Mouse (Mus musculus): Measurements from ENCODE around the gene Tacc3. TPM values are rescaled to one million over a fixed set of nuclear protein-coding genes. Genes with fewer than 3 reads are reported as not detected.

The Tacc3 gene
- polyA plus RNA-seq, 1 experiment from 2014 or later, result 232 TPM

GRCm38 (mm10) chr5:33703999-33704398 is 46.1 kb downstream of the Tacc3 start:
- DNase-seq (ENCODE audit: low spot score) (no peak), ATAC-seq (ENCODE audit: low FRiP score) (peak; percentile 15; the same call in 1 of the 2 replicates)
- WGBS, result 31% methylated on average over 8 of the region's 8 CpGs
- 0 out of 2 replicates have a peak, but pooled peaks cover 3% of the 10 kb centered on the region for H3K27me3 ChIP-seq (ENCODE audit: control insufficient read depth, insufficient read depth, low read length)
- H3K4me1 ChIP-seq (replicated peaks; ENCODE audit: control insufficient read depth, insufficient read depth, low read length), result peaks cover 26% of the 10 kb centered on the region
- no peak overlapping the region; the same call in 1 of the 2 replicates for H3K4me2 ChIP-seq (replicated peaks; ENCODE audit: low read depth, low read length)
- no peaks in the 10 kb centered on the region for H3K9me3 ChIP-seq (ENCODE audit: control insufficient read depth, low read length)
- H3K36me3 ChIP-seq (ENCODE audit: control insufficient read depth, insufficient read depth, low read length), result no peaks in the 10 kb centered on the region
- peak overlapping the region; percentile 84 for H3K27ac ChIP-seq (ENCODE audit: low read depth, low read length)
- H3K9ac ChIP-seq (ENCODE audit: low read depth, low read length), result no peak overlapping the region
- H3K4me3 ChIP-seq (ENCODE audit: low read depth, low read length), result no peak overlapping the region

GRCm38 (mm10) chr5:33704945-33705611 is 47.1 kb downstream of the Tacc3 start:
- DNase-seq (ENCODE audit: low spot score) (peak; percentile 79), ATAC-seq (ENCODE audit: low FRiP score) (peak; percentile 87)
- H3K4me1 ChIP-seq (replicated peaks; ENCODE audit: control insufficient read depth, insufficient read depth, low read length), result peaks cover 21% of the 10 kb centered on the region
- peak overlapping the region; percentile 84 for H3K27ac ChIP-seq (ENCODE audit: low read depth, low read length)
- no peak overlapping the region for H3K9ac ChIP-seq (ENCODE audit: low read depth, low read length)
- WGBS, result 2% methylated on average over 11 of the region's 11 CpGs
- no peaks in the 10 kb centered on the region for H3K9me3 ChIP-seq (ENCODE audit: control insufficient read depth, low read length)
- 0 out of 2 replicates have a peak, but pooled peaks cover 3% of the 10 kb centered on the region for H3K27me3 ChIP-seq (ENCODE audit: control insufficient read depth, insufficient read depth, low read length)
- peak overlapping the region; percentile 11 for H3K4me2 ChIP-seq (replicated peaks; ENCODE audit: low read depth, low read length)
- no peak overlapping the region for H3K4me3 ChIP-seq (ENCODE audit: low read depth, low read length)
- H3K36me3 ChIP-seq (ENCODE audit: control insufficient read depth, insufficient read depth, low read length), result no peaks in the 10 kb centered on the region

DNA sequence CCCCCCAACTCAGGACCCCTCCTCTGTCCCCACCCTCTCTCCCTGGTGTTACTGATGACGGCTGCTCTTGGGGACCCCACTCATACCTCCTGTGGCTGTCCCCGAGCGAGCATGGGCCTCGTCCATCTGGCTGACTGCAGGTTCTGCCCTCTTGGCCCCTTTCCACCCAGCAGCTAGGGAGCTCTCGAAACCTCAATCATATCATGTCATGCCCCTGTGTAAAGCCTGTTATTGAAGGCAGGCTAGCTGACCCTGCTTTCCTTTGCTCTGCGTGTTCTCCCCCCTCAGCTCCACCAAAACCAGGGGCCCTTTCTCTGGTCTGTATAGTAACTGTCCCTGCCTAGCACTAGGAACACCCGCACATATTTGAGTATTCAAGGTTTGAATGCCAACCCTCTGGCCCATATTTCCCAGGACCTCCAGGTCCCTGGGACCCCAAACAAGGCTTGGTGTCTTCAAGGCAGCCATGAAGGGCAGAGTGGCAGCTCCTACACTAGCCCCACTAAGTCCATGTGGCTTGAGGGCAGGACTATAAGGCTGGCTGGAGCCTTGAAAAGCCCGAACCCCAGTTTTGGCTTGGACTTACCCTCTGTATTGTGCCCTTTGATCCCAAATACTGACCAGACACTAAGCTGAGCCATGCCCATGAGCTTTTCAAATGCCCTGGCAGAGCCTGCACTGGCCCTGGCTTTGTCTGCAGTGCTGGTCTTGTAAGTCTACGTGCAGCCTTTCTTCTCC is 47.9 kb downstream of the Tacc3 start:
- WGBS, result 11% methylated on average over 9 of the region's 9 CpGs
- no peak overlapping the region for H3K9ac ChIP-seq (ENCODE audit: low read depth, low read length)
- no peaks in the 10 kb centered on the region for H3K36me3 ChIP-seq (ENCODE audit: control insufficient read depth, insufficient read depth, low read length)
- peak overlapping the region; percentile 11 for H3K4me2 ChIP-seq (replicated peaks; ENCODE audit: low read depth, low read length)
- no peak for DNase-seq (ENCODE audit: low spot score)
- peak overlapping the region; percentile 84 for H3K27ac ChIP-seq (ENCODE audit: low read depth, low read length)
- H3K4me1 ChIP-seq (replicated peaks; ENCODE audit: control insufficient read depth, insufficient read depth, low read length), result peaks cover 20% of the 10 kb centered on the region
- ATAC-seq (ENCODE audit: low FRiP score), result no peak
- H3K27me3 ChIP-seq (ENCODE audit: control insufficient read depth, insufficient read depth, low read length), result 0 out of 2 replicates have a peak, but pooled peaks cover 3% of the 10 kb centered on the region
- no peak overlapping the region for H3K4me3 ChIP-seq (ENCODE audit: low read depth, low read length)
- H3K9me3 ChIP-seq (ENCODE audit: control insufficient read depth, low read length), result no peaks in the 10 kb centered on the region

- peak overlapping the region; percentile 84 for H3K27ac ChIP-seq (ENCODE audit: low read depth, low read length)
- no peak overlapping the region for H3K4me3 ChIP-seq (ENCODE audit: low read depth, low read length)
- no peak overlapping the region for H3K9ac ChIP-seq (ENCODE audit: low read depth, low read length)
- peaks cover 20% of the 10 kb centered on the region for H3K4me1 ChIP-seq (replicated peaks; ENCODE audit: control insufficient read depth, insufficient read depth, low read length)
- H3K36me3 ChIP-seq (ENCODE audit: control insufficient read depth, insufficient read depth, low read length), result no peaks in the 10 kb centered on the region
- WGBS, result 89% methylated on average over 1 of the region's 1 CpGs
- H3K27me3 ChIP-seq (ENCODE audit: control insufficient read depth, insufficient read depth, low read length), result 0 out of 2 replicates have a peak, but pooled peaks cover 3% of the 10 kb centered on the region
- ATAC-seq (ENCODE audit: low FRiP score) (no peak), DNase-seq (ENCODE audit: low spot score) (no peak)
- no peaks in the 10 kb centered on the region for H3K9me3 ChIP-seq (ENCODE audit: control insufficient read depth, low read length)
- H3K4me2 ChIP-seq (replicated peaks; ENCODE audit: low read depth, low read length), result no peak overlapping the region
These were observed 48.4 kb downstream of the Tacc3 start for GRCm38 (mm10) chr5:33706350-33706629.

DNA sequence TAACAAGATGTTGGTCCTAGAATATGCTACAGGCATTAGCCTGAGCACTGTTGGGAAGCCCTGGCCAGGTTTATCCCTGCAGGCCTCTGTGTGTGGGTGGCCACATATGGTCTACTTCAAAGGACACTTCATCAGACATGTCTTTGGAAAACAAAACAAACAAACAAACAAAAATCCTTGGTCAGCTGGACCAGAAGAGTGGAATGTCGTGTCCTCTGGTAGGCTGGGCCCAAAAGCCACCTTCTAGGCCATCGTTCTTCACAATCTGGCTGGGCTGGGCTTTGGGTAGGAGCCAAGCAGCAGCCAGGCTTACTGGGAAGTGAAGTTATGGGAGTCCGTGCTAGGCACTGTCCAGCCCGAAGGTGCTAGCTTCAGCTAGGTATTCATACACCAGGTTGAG is 49.2 kb downstream of the Tacc3 start:
- no peak for DNase-seq (ENCODE audit: low spot score)
- Histone ChIP-seq H3K4me3 (ENCODE audit: low read depth, low read length) (no peak overlapping the region), H3K9ac (ENCODE audit: low read depth, low read length) (no peak overlapping the region), H3K36me3 (ENCODE audit: control insufficient read depth, insufficient read depth, low read length) (no peaks in the 10 kb centered on the region), H3K9me3 (ENCODE audit: control insufficient read depth, low read length) (no peaks in the 10 kb centered on the region), H3K4me1 (replicated peaks; ENCODE audit: control insufficient read depth, insufficient read depth, low read length) (peaks cover 20% of the 10 kb centered on the region), H3K27me3 (ENCODE audit: control insufficient read depth, insufficient read depth, low read length) (no peaks in the 10 kb centered on the region), H3K27ac (ENCODE audit: low read depth, low read length) (0 out of 2 replicates have a peak overlapping the region, but pooled peaks have one; percentile 9), H3K4me2 (replicated peaks; ENCODE audit: low read depth, low read length) (no peak overlapping the region)
- ATAC-seq (ENCODE audit: low FRiP score), result no peak
- WGBS, result 64% methylated on average over 4 of the region's 4 CpGs

DNA sequence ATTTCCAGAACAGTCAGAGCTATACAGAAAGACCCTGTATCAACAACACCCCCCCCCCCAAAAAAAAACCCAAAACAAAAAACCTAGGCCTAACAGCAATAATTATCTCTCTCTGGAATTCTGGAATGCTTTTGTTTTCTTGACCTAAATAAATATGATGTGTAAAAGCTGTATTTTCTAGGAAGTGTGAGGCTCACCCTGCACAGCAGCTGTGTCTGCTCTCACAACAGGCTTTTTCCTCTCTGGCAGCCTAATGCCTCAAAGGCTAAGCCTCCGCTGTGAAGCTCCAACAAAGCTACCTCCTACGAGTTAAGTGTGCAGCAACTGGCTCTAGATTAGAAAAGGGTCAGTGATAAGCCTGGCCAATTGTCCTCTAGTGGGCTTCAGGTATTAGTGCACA is 51.1 kb downstream of the Tacc3 start:
- Histone ChIP-seq H3K9me3 (ENCODE audit: control insufficient read depth, low read length) (no peaks in the 10 kb centered on the region), H3K4me3 (ENCODE audit: low read depth, low read length) (no peak overlapping the region), H3K4me2 (replicated peaks; ENCODE audit: low read depth, low read length) (no peak overlapping the region), H3K27me3 (ENCODE audit: control insufficient read depth, insufficient read depth, low read length) (0 out of 2 replicates have a peak, but pooled peaks cover 2% of the 10 kb centered on the region), H3K27ac (ENCODE audit: low read depth, low read length) (no peak overlapping the region), H3K36me3 (ENCODE audit: control insufficient read depth, insufficient read depth, low read length) (no peaks in the 10 kb centered on the region), H3K4me1 (replicated peaks; ENCODE audit: control insufficient read depth, insufficient read depth, low read length) (peaks cover 17% of the 10 kb centered on the region), H3K9ac (ENCODE audit: low read depth, low read length) (no peak overlapping the region)
- no peak for ATAC-seq (ENCODE audit: low FRiP score)
- WGBS, result 51% methylated on average over 2 of the region's 2 CpGs
- no peak for DNase-seq (ENCODE audit: low spot score)

GRCm38 (mm10) chr5:33712550-33712949 is 54.6 kb downstream of the Tacc3 start:
- Histone ChIP-seq H3K27ac (ENCODE audit: low read depth, low read length) (no peak overlapping the region), H3K27me3 (ENCODE audit: control insufficient read depth, insufficient read depth, low read length) (peaks cover 4% of the 10 kb centered on the region; the same call in 1 of the 2 replicates), H3K4me1 (replicated peaks; ENCODE audit: control insufficient read depth, insufficient read depth, low read length) (peaks cover 4% of the 10 kb centered on the region; the same call in 1 of the 2 replicates), H3K9ac (ENCODE audit: low read depth, low read length) (no peak overlapping the region), H3K4me2 (replicated peaks; ENCODE audit: low read depth, low read length) (no peak overlapping the region), H3K4me3 (ENCODE audit: low read depth, low read length) (no peak overlapping the region), H3K9me3 (ENCODE audit: control insufficient read depth, low read length) (no peaks in the 10 kb centered on the region), H3K36me3 (ENCODE audit: control insufficient read depth, insufficient read depth, low read length) (no peaks in the 10 kb centered on the region)
- no peak for ATAC-seq (ENCODE audit: low FRiP score)
- DNase-seq (ENCODE audit: low spot score), result no peak
- 79% methylated on average over 2 of the region's 2 CpGs for WGBS

DNA sequence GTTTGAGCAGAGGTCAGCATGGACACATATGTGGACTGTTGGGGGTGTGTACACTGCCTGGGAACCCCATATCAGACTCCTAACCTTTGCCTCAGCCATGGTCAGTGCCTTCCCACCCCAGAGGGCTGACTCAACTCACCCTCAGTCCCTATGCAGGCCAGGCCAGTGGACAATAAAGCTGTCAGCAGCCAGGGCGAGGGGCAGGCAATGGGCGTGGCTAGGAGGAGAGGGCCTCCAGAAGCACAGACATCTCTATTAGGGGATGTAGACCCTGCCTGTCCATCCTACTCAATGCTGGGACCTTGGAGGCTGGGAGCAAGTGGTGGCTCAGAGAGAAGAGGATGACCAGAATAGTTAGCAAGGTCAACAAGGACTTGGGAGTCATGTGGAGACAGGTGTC is 57.3 kb downstream of the Tacc3 start:
- WGBS, result 39% methylated on average over 2 of the region's 2 CpGs
- no peak for ATAC-seq (ENCODE audit: low FRiP score)
- H3K27me3 ChIP-seq (ENCODE audit: control insufficient read depth, insufficient read depth, low read length), result peaks cover 5% of the 10 kb centered on the region; the same call in 1 of the 2 replicates

More for the DNA sequence above, 57.3 kb downstream of the Tacc3 start:
- H3K4me2 ChIP-seq (replicated peaks; ENCODE audit: low read depth, low read length), result no peak overlapping the region
- H3K9ac ChIP-seq (ENCODE audit: low read depth, low read length), result no peak overlapping the region
- H3K36me3 ChIP-seq (ENCODE audit: control insufficient read depth, insufficient read depth, low read length), result no peaks in the 10 kb centered on the region
- no peaks in the 10 kb centered on the region for H3K9me3 ChIP-seq (ENCODE audit: control insufficient read depth, low read length)
- H3K4me1 ChIP-seq (replicated peaks; ENCODE audit: control insufficient read depth, insufficient read depth, low read length), result peaks cover 6% of the 10 kb centered on the region; the same call in 1 of the 2 replicates
- DNase-seq (ENCODE audit: low spot score), result no peak
- no peak overlapping the region for H3K27ac ChIP-seq (ENCODE audit: low read depth, low read length)
- no peak overlapping the region for H3K4me3 ChIP-seq (ENCODE audit: low read depth, low read length)

All from hindbrain, embryonic 11.5 days (tissue).